Mouse (Mus musculus) olfactory bulb, adult 2 months (tissue): ENCODE measurements around the gene Utrn. TPM values are rescaled to one million over a fixed set of nuclear protein-coding genes. Genes with fewer than 3 reads are reported as not detected.

Experiments
- H3K27ac ChIP-seq: fragments of 200-500 bp; 2 replicates; pipeline ENCODE4 v1.5.1; 2012; ENCODE audit warnings: low read depth, low read length; ENCODE audit not compliant: insufficient read depth
- H3K4me1 ChIP-seq: fragments of 200-500 bp; 2 replicates; pipeline ENCODE4 v1.6.1; 2012; ENCODE audit warnings: low read length; ENCODE audit not compliant: control insufficient read depth, insufficient read depth
- H3K4me3 ChIP-seq: fragments of 200-500 bp; 2 replicates; pipeline ENCODE4 v1.5.1; 2012; ENCODE audit warnings: mild to moderate bottlenecking, low read depth, low read length, moderate library complexity; ENCODE audit not compliant: insufficient read depth
- CTCF ChIP-seq: fragments of 200-500 bp; IDR thresholded peaks from 2 replicates; pipeline ENCODE4 v1.5.1; 2012; ENCODE audit warnings: low read depth, mild to moderate bottlenecking, low read length, moderate library complexity; ENCODE audit not compliant: insufficient read depth
- POLR2A ChIP-seq: fragments of 200-500 bp; IDR thresholded peaks from 2 replicates; pipeline ENCODE4 v1.6.1; 2012; ENCODE audit warnings: mild to moderate bottlenecking, low read depth, low read length, moderate library complexity; ENCODE audit not compliant: insufficient read depth
- WGBS: fragments of 180-500 bp; shearing (Covaris S2); methylation state at CpG from one replicate; pipeline ENCODE4 v1.1.7; 2018; 5-methylcytosine and 5-hydroxymethylcytosine counted together
- polyA plus RNA-seq: library from polyadenylated mRNA; stranded (reverse); fragments of >200 nt; gene quantifications from 2 replicates; pipeline ENCODE4 v1.2.4, GENCODE M21; 2012; ENCODE audit warnings: low replicate concordance; ENCODE audit not compliant: missing spikeins, insufficient read depth, insufficient read length

Gene Utrn
- polyA plus RNA-seq, 1 experiment, result 80.1 TPM

DNA sequence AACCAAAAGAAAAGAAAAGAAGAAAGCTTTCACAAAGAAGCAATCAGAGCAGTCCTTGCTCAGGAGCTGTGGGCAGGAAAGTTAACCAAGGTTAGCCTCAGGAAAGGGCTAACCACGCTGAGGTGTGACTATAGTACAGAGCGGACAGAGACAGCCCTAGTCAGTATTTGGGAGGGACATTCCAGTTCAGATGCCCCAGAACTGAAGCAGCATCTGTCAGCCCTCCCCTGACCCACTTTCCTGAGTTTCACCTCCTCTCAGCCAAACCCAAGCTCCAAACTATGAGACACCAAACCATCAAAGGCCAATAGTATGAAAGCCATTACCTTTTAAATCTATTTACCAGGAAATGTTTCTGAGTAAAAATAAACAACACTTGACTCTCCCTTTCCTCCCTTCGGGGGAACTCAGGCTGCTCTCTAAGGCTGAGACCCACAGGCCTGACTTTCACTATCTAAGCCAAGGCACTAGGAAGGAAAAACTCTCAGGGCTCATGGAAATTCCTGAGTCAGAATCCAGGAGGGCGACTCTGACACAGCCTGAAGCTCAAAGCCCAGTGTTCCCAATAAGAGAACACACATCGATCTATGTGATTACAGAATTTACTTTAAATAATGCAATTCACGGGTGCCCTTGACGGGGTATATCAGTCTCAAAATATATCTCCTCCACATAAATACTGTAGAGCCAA is 18.2 kb downstream of the Utrn start:
- TF ChIP-seq CTCF, result no peak
- no peak for TF ChIP-seq POLR2A
- H3K27ac ChIP-seq, result peak overlapping the region; percentile 21; the same call in 1 of the 2 replicates
- 91% methylated on average over 7 of the region's 7 CpGs for WGBS
- no peak overlapping the region for H3K4me3 ChIP-seq
- H3K4me1 ChIP-seq, result peaks cover 9% of the 10 kb centered on the region

DNA sequence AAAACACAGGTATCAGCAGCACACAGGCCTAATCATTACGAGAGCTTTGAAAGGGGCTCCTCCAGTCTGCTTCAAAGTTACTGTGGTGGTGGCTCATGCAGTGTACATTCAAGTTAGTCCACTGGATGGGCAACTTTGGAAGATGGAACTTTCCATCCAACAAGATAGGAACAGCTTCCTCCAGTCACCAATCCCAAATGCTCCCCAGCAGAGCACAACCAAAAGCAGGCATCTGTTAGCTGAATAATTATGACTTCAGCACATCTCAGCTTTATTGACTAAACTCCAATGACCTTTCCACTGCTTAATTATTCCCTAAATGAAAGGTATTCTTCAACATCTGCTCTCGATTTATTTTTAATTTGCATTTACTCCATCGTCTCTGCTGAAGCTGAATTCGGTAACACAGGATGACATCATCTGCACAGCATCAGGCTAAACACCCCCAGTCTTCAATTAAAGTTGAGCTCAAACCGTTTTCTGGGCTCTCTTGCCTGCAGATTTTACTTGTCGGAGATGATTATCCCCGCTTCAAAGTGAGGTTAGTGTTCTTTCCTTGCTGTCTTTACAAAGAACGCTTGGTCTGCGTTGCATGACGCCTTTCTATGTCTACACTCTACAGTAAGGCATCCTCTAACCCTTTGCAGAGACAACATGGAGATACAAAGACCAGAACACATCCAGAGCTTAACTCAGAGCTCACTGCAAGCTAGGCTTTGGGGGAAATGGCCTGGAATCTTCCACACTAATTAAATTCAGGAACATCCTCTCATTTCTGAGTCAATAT is 20.6 kb downstream of the Utrn start:
- peak overlapping the region; percentile 70 for H3K27ac ChIP-seq

DNA sequence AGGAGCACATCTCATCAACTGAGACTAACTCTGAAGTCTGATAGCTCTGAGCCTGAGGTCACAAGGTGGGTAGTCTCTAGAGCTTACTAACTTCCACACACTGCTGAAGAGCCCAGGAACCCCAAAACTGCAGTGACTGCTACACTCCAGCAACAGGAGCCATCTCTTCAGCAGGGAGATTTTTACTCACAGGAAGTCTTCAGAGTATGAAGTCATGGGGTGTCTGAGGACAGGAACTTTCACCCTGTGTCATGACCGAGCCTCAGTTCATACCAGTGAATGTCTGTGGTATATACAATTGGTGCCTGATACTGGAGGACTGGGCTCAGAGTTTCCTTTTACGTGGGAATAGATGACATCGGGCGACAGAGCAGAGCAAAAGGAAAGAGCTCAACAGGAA is 26.6 kb downstream of the Utrn start:
- no peak overlapping the region for H3K27ac ChIP-seq
- no peaks in the 10 kb centered on the region for H3K4me1 ChIP-seq
- TF ChIP-seq POLR2A, result no peak
- TF ChIP-seq CTCF, result no peak
- WGBS, result 95% methylated on average over 4 of the region's 4 CpGs
- H3K4me3 ChIP-seq, result no peak overlapping the region

More for the DNA sequence above, 20.6 kb downstream of the Utrn start:
- no peak for TF ChIP-seq CTCF
- TF ChIP-seq POLR2A, result no peak
- Histone ChIP-seq H3K4me3 (no peak overlapping the region), H3K4me1 (peaks cover 7% of the 10 kb centered on the region)
- 33% methylated on average over 10 of the region's 10 CpGs for WGBS

DNA sequence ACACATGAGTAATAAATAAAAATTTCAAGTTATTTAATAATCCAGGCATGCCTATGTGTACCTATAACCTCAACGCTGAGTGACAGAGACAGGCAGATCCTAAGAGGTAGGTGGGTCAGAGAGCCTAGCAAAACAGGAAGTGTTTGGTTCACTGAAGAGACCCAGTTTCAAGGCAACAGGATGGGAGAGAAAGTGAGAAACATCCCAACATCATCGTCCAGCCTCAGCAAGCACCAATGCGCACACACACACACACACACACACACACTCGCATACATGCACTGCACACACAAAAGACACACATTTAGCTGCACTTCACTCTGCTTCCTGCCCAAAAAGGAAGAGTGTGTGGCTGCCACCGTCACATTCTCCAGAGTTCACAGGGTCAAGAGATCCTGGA is 27.7 kb downstream of the Utrn start:
- H3K27ac ChIP-seq, result no peak overlapping the region
- no peaks in the 10 kb centered on the region for H3K4me1 ChIP-seq
- no peak overlapping the region for H3K4me3 ChIP-seq
- WGBS, result 91% methylated on average over 5 of the region's 5 CpGs
- TF ChIP-seq CTCF, result no peak
- TF ChIP-seq POLR2A, result no peak

DNA sequence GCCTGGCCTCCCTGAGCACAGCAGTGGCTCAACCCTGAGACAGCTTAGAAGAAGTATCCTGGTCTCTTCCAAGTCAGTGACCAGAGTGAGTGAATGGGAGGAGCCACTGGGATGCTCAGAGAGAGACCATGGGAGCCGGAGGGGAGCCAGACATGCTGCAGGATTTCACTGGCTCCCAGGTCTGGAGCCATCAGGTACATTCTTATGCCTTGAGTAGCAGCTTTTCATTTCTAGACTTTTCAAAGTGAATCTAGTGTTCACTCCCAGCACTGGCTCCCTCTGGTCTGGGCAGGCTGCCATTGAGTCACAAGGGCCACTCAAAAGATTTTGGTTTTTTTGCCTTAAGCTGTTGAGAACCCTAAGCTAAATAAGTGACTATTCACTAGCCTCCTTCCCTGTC is 31.5 kb downstream of the Utrn start:
- H3K4me1 ChIP-seq, result no peaks in the 10 kb centered on the region
- no peak for TF ChIP-seq CTCF
- TF ChIP-seq POLR2A, result no peak
- no peak overlapping the region for H3K4me3 ChIP-seq
- WGBS, result 67% methylated on average over 1 of the region's 1 CpGs
- H3K27ac ChIP-seq, result no peak overlapping the region

DNA sequence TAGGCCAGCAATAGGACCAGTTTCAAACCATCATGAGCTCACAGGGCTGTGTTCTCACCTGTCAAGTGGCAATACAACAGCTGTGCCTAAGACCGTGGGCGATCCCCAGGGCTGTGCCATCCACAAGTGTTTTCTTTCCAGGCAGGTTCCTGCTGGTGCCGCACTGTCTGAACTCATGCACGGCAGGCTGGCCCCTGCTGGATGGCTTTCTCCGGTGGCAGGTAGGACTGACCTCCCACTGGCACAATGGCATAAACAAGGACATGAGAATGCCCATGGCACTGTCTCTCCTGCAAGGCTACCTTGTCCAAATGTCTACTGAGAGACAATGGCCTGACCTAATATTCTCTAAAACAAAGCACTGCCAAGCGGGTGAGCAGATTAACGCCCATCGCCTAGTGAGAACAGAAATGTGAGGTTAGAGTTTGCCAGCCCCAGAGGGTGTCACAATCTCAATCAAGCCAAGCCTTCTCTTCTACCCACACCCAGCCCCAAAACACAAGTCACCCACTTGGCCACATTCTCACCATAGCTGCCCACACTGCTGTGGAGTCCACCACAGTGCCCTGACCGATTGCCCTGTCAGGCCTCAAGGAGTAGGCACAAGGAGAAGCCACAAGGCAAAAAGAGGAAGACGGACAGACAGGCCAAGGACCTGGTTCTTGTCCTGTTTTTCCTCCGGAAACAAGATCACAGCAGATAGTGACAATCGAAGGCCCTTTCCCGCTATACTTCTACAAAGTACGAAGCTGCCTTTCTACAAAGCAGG is 32.9 kb downstream of the Utrn start:
- Histone ChIP-seq H3K27ac (no peak overlapping the region), H3K4me1 (no peaks in the 10 kb centered on the region), H3K4me3 (no peak overlapping the region)
- 89% methylated on average over 14 of the region's 14 CpGs for WGBS
- no peak for TF ChIP-seq CTCF
- TF ChIP-seq POLR2A, result no peak

DNA sequence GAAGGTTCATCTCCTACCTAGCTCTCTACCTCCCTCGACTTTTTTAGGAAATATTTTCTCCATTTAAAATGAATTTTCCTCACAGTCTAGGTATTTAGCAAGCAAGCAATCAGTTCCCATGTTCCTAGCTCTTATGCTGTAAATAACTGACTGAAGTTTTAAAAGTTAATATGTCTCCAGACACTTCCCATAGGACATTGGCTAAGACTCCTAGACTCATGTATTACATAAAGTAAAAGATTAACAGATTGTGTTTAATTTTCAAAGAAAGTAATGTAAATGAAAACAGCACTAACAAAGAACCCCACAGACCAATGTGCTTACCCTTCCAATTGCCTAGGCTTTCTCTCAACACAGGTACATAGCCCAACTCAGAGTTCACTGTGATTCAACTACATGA is 35.0 kb downstream of the Utrn start:
- Histone ChIP-seq H3K27ac (no peak overlapping the region), H3K4me3 (no peak overlapping the region), H3K4me1 (no peaks in the 10 kb centered on the region)
- WGBS, result 76% methylated on average over 1 of the region's 1 CpGs
- TF ChIP-seq POLR2A (no peak), CTCF (no peak)

DNA sequence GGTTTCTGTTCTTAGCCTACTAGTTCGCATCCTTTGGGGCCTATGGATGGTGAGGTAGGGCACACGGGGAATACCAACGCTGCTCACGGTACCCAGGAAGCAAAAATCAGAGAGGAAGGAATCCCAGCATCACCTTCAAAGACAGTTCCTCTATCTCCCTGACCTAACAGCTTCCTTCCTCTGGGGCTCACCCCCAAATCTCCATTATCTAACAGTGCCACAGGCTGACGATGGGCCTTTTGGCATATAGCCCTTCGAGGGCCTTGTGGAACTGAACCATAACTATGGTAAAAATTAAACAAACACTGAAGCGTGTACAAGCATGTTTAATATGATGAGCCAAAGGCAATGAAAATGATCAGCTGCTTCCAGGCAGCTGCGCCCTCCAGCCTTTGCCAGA is 37.0 kb downstream of the Utrn start:
- no peak overlapping the region for H3K4me3 ChIP-seq
- WGBS, result 91% methylated on average over 8 of the region's 8 CpGs
- no peak overlapping the region for H3K27ac ChIP-seq
- no peaks in the 10 kb centered on the region for H3K4me1 ChIP-seq
- TF ChIP-seq CTCF (no peak), POLR2A (no peak)

DNA sequence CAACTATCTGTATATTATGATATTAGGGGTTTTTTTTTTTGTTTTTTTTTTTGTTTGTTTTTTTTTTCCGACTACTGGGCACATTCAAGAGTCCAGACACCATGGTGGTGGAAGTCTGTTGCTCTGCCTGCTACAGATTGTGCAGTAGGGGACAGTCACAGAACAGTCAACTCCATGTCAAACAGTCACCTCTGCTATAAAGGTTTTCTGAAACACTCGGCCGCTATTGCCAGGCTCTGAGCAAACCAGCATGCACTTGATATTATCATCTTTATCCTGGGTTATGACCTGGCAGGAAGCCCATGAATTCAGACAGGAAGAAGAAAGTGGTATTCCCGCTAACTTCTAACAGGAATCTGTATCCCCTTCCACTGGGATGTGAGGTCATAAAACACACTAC is 41.4 kb downstream of the Utrn start:
- Histone ChIP-seq H3K27ac (no peak overlapping the region), H3K4me3 (no peak overlapping the region), H3K4me1 (peaks cover 2% of the 10 kb centered on the region; the same call in 1 of the 2 replicates)
- WGBS, result 78% methylated on average over 4 of the region's 4 CpGs
- TF ChIP-seq CTCF (no peak), POLR2A (no peak)
